In the genomic region with DNA sequence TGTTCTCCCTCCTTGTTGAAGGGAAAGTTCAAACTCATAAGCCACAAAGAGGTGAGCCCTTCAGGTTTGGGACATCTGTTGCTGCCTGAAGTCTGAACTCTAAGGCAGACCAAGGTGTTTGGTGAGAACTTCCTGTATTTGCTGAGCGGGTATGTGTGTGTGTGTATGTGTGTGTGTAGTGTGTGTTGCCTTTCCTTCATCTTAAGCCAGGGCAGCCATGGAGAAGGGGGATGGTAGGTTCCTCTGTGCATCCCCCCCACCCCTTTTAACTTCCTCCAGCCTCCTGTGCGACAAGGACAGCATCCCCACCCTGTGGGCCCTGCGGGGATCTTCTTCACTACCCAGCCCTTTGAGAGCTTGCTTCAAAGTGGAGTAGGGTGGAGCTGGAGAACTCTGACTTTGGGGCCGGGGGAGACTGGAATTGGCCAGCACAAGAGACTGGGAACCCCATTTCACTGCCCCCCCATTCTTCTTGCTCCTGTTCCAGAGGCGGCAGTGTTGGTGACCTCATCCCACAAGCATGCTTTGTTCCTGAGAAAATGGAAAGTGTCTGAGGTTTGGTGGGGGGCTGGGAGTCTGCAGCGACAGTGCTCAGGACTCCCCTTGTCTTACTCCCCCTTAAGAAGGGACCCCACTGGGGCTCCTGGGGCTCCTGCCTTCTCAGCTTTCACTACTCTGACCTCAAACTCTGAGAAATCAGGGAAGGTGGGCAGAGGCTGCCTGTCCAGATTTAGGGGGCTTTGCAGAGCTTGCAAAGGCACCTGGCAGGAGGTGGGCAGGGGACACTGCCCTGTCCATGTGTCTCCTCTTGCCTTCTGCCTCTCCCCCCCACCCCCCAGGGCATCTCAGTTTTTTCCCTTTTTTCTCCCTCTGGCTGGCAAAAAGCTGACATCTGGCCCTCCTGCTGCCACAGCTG, we compare ENCODE assay signal across 8 mouse cellular contexts. TPM values are rescaled to one million over a fixed set of nuclear protein-coding genes. Genes with fewer than 3 reads are reported as not detected.
DNase-seq lines count a peak whose midpoint lies in the region; ATAC-seq and TF ChIP-seq lines count a peak whose summit lies in the region.

No protein-coding gene starts in this region.

- peak; percentile 53 for DNase-seq in kidney, postnatal 0 days (ENCODE audit: low spot score)
- no peak for DNase-seq in kidney, adult 18-20 months
- DNase-seq in T-cell, adult 2 months (ENCODE audit: low spot score), result peak; percentile 53
- DNase-seq in stomach, postnatal 0 days (ENCODE audit: low spot score), result peak; percentile 52
- DNase-seq in cerebellum, adult 9-11 months, result no peak
- no peak for DNase-seq in spleen, postnatal 10 days (ENCODE audit: low spot score in 2 of 2)

- H3K4me2 ChIP-seq in kidney, postnatal 0 days (ENCODE audit: low read length), result peak overlapping the region; percentile 39
- H3K4me2 ChIP-seq in heart, embryonic 14.5 days (ENCODE audit: low read length), result peak overlapping the region; percentile 49
- peak overlapping the region; percentile 18; the same call in 1 of the 2 replicates for H3K4me2 ChIP-seq in liver, embryonic 16.5 days (ENCODE audit: low read depth, low read length)
- H3K4me2 ChIP-seq in stomach, postnatal 0 days (replicated peaks; ENCODE audit: low read depth), result peak overlapping the region; percentile 38

- TF ChIP-seq EP300 in stomach, postnatal 0 days (optimal IDR thresholded peaks at IDR 0.05), result no peak

- no peak for TF ChIP-seq CTCF in kidney, postnatal 0 days (IDR thresholded peaks at IDR 0.05; ENCODE audit: low read depth)
- TF ChIP-seq CTCF in stomach, postnatal 0 days (IDR thresholded peaks at IDR 0.05; ENCODE audit: low read depth), result no peak

- H3K9ac ChIP-seq in kidney, postnatal 0 days (ENCODE audit: low read depth, low read length), result no peak overlapping the region
- peak overlapping the region; percentile 58; the same call in 1 of the 2 replicates for H3K9ac ChIP-seq in heart, embryonic 14.5 days (ENCODE audit: low read length)
- H3K9ac ChIP-seq in liver, embryonic 16.5 days (ENCODE audit: low read depth, low read length), result no peak overlapping the region; the same call in 1 of the 2 replicates
- peak overlapping the region; percentile 52; the same call in 1 of the 2 replicates for H3K9ac ChIP-seq in stomach, postnatal 0 days (ENCODE audit: low read length)

- 0 out of 2 replicates have a peak overlapping the region, but pooled peaks have one; percentile 7 for H3K4me3 ChIP-seq in kidney, postnatal 0 days (replicated peaks; ENCODE audit: low read depth, low read length)
- H3K4me3 ChIP-seq in heart, embryonic 14.5 days (ENCODE audit: control insufficient read depth in 1 of 2, insufficient read depth in 1 of 2, low read depth in 1 of 2, low read length in 2 of 2), result peak overlapping the region in 1 of 2 experiments; percentile 5; a peak in 1 of 4 replicates
- H3K4me3 ChIP-seq in liver, embryonic 16.5 days (ENCODE audit: low read depth, low read length), result no peak overlapping the region
- no peak overlapping the region for H3K4me3 ChIP-seq in stomach, postnatal 0 days (ENCODE audit: low read depth, low read length)

- no peak for ATAC-seq in kidney, postnatal 0 days (replicated peaks; ENCODE audit: low FRiP score, low read depth)
- no peak for ATAC-seq in heart, embryonic 14.5 days (ENCODE audit: insufficient number of reproducible peaks, insufficient read depth, low FRiP score, low read depth)
- no peak for ATAC-seq in liver, embryonic 16.5 days (ENCODE audit: low read depth)
- ATAC-seq in stomach, postnatal 0 days (ENCODE audit: low FRiP score, low TSS enrichment), result no peak

- H3K9me3 ChIP-seq in kidney, postnatal 0 days (replicated peaks; ENCODE audit: low read length), result no peaks in the 10 kb centered on the region
- H3K9me3 ChIP-seq in heart, embryonic 14.5 days (ENCODE audit: control insufficient read depth, low read length), result no peaks in the 10 kb centered on the region
- H3K9me3 ChIP-seq in liver, embryonic 16.5 days (replicated peaks; ENCODE audit: control insufficient read depth, low read length), result no peaks in the 10 kb centered on the region
- H3K9me3 ChIP-seq in stomach, postnatal 0 days (ENCODE audit: control insufficient read depth, low read length), result no peaks in the 10 kb centered on the region

- peak overlapping the region; percentile 90 for H3K27ac ChIP-seq in kidney, postnatal 0 days
- H3K27ac ChIP-seq in heart, embryonic 14.5 days (replicated peaks in 1 of 2; ENCODE audit: control insufficient read depth in 1 of 2, insufficient read depth in 1 of 2, low read depth in 2 of 2, low read length in 2 of 2), result peak overlapping the region; percentile 84 to 90
- H3K27ac ChIP-seq in liver, embryonic 16.5 days (ENCODE audit: low read length), result peak overlapping the region; percentile 50
- peak overlapping the region; percentile 85 for H3K27ac ChIP-seq in stomach, postnatal 0 days (replicated peaks)

- H3K27me3 ChIP-seq in kidney, postnatal 0 days (ENCODE audit: insufficient read depth, low read length), result no peaks in the 10 kb centered on the region
- no peaks in the 10 kb centered on the region for H3K27me3 ChIP-seq in heart, embryonic 14.5 days (ENCODE audit: control insufficient read depth, insufficient read depth, low read length)
- peaks cover 15% of the 10 kb centered on the region for H3K27me3 ChIP-seq in liver, embryonic 16.5 days (ENCODE audit: control insufficient read depth, insufficient read depth, low read depth, low read length)
- H3K27me3 ChIP-seq in stomach, postnatal 0 days (ENCODE audit: control insufficient read depth, insufficient read depth, low read length), result no peaks in the 10 kb centered on the region

- H3K36me3 ChIP-seq in kidney, postnatal 0 days (ENCODE audit: insufficient read depth, low read length), result no peaks in the 10 kb centered on the region
- H3K36me3 ChIP-seq in heart, embryonic 14.5 days (ENCODE audit: control insufficient read depth, insufficient read depth, low read length), result peaks cover 22% of the 10 kb centered on the region
- no peaks in the 10 kb centered on the region; the same call in 1 of the 2 replicates for H3K36me3 ChIP-seq in liver, embryonic 16.5 days (ENCODE audit: control insufficient read depth, insufficient read depth)
- no peaks in the 10 kb centered on the region; the same call in 1 of the 2 replicates for H3K36me3 ChIP-seq in stomach, postnatal 0 days (ENCODE audit: control insufficient read depth, insufficient read depth, low read length)

- H3K4me1 ChIP-seq in kidney, postnatal 0 days (replicated peaks; ENCODE audit: insufficient read depth, low read length), result peaks cover 35% of the 10 kb centered on the region
- peaks cover 36 to 58% of the 10 kb centered on the region in 2 experiments for H3K4me1 ChIP-seq in heart, embryonic 14.5 days (ENCODE audit: control insufficient read depth in 2 of 2, insufficient read depth in 2 of 2, low read length in 2 of 2)
- peaks cover 41% of the 10 kb centered on the region for H3K4me1 ChIP-seq in liver, embryonic 16.5 days (ENCODE audit: control insufficient read depth, low read depth, low read length)
- H3K4me1 ChIP-seq in stomach, postnatal 0 days (replicated peaks; ENCODE audit: control insufficient read depth, insufficient read depth), result peaks cover 15% of the 10 kb centered on the region

- 13% methylated on average over 6 of the region's 6 CpGs for WGBS in kidney, postnatal 0 days
- WGBS in heart, embryonic 14.5 days, result 17% methylated on average over 6 of the region's 6 CpGs
- WGBS in liver, embryonic 16.5 days (ENCODE audit: insufficient replicate concordance), result 24% methylated on average over 6 of the region's 6 CpGs
- 11% methylated on average over 6 of the region's 6 CpGs for WGBS in stomach, postnatal 0 days

RNA-seq across cellular contexts. Expression of a gene that starts 3.6 kb away (rescaled TPM):
- polyA plus RNA-seq in kidney, postnatal 0 days (2015; fragmentation: Nextera tagmentation; extraction: Ambion mirVana), result 9.4 and 10.0 TPM in 2 replicates
- polyA plus RNA-seq in heart, embryonic 14.5 days (2014; fragmentation: Nextera tagmentation; extraction: Ambion mirVana), result 6.8 and 7.0 TPM in 2 replicates
- 2.5 TPM in 2 replicates for polyA plus RNA-seq in liver, embryonic 16.5 days (2015; fragmentation: Nextera tagmentation; extraction: Ambion mirVana)
- 7.4 and 9.0 TPM in 2 replicates for polyA plus RNA-seq in stomach, postnatal 0 days (2015; fragmentation: Nextera tagmentation; extraction: Ambion mirVana)

RNA-seq across cellular contexts. Expression of a gene that starts 10.4 kb away (rescaled TPM):
- polyA plus RNA-seq in kidney, postnatal 0 days (2015; fragmentation: Nextera tagmentation; extraction: Ambion mirVana), result 92.4 and 103 TPM in 2 replicates
- 73.4 and 73.5 TPM in 2 replicates for polyA plus RNA-seq in heart, embryonic 14.5 days (2014; fragmentation: Nextera tagmentation; extraction: Ambion mirVana)
- polyA plus RNA-seq in liver, embryonic 16.5 days (2015; fragmentation: Nextera tagmentation; extraction: Ambion mirVana), result 49.4 and 54.4 TPM in 2 replicates
- polyA plus RNA-seq in stomach, postnatal 0 days (2015; fragmentation: Nextera tagmentation; extraction: Ambion mirVana), result 58.7 and 63.5 TPM in 2 replicates

RNA-seq across cellular contexts. Expression of a gene that starts 10.7 kb away (rescaled TPM):
- 61.8 and 63.0 TPM in 2 replicates for polyA plus RNA-seq in kidney, postnatal 0 days (2015; fragmentation: Nextera tagmentation; extraction: Ambion mirVana)
- 38.8 and 42.5 TPM in 2 replicates for polyA plus RNA-seq in heart, embryonic 14.5 days (2014; fragmentation: Nextera tagmentation; extraction: Ambion mirVana)
- 19.9 and 22.7 TPM in 2 replicates for polyA plus RNA-seq in liver, embryonic 16.5 days (2015; fragmentation: Nextera tagmentation; extraction: Ambion mirVana)
- polyA plus RNA-seq in stomach, postnatal 0 days (2015; fragmentation: Nextera tagmentation; extraction: Ambion mirVana), result 105 TPM in 2 replicates

RNA-seq across cellular contexts. Expression of a gene that starts 37.5 kb away (rescaled TPM):
- 21.8 and 27.0 TPM in 2 replicates for polyA plus RNA-seq in kidney, postnatal 0 days (2015; fragmentation: Nextera tagmentation; extraction: Ambion mirVana)
- polyA plus RNA-seq in heart, embryonic 14.5 days (2014; fragmentation: Nextera tagmentation; extraction: Ambion mirVana), result 17.3 and 18.6 TPM in 2 replicates
- 32.7 and 39.1 TPM in 2 replicates for polyA plus RNA-seq in liver, embryonic 16.5 days (2015; fragmentation: Nextera tagmentation; extraction: Ambion mirVana)
- 23.5 and 24.8 TPM in 2 replicates for polyA plus RNA-seq in stomach, postnatal 0 days (2015; fragmentation: Nextera tagmentation; extraction: Ambion mirVana)

RNA-seq across cellular contexts. Expression of a gene that starts 47.5 kb away (rescaled TPM):
- polyA plus RNA-seq in kidney, postnatal 0 days (2015; fragmentation: Nextera tagmentation; extraction: Ambion mirVana), result 0.43 and 0.57 TPM in 2 replicates
- 0.19 and 0.20 TPM in 2 replicates for polyA plus RNA-seq in heart, embryonic 14.5 days (2014; fragmentation: Nextera tagmentation; extraction: Ambion mirVana)
- polyA plus RNA-seq in liver, embryonic 16.5 days (2015; fragmentation: Nextera tagmentation; extraction: Ambion mirVana), result not detected in 2 replicates
- 0.13 TPM in 2 replicates for polyA plus RNA-seq in stomach, postnatal 0 days (2015; fragmentation: Nextera tagmentation; extraction: Ambion mirVana)

Comparison
In these comparisons a context has a peak if more than half of its experiments do, and no peak if none do; other contexts are left out.
1. DNase-seq: peak in kidney, postnatal 0 days (single experiment), T-cell, adult 2 months (single experiment) and stomach, postnatal 0 days (single experiment); none in kidney, adult 18-20 months (single experiment), cerebellum, adult 9-11 months (single experiment) and spleen, postnatal 10 days (0 of 2).
2. H3K9ac ChIP-seq: peak in heart, embryonic 14.5 days (single experiment) and stomach, postnatal 0 days (single experiment); none in kidney, postnatal 0 days (single experiment) and liver, embryonic 16.5 days (single experiment).
3. Peak in every context shown above with its lines, with median percentiles within 50 percentile points of each other: H3K27ac ChIP-seq and H3K4me2 ChIP-seq.